Mouse (Mus musculus): ENCODE data around the gene Arid2.
A peak's percentile ranks its signal among the peaks of the same experiment; 100 is the strongest.
"Not testable (repeated sequence)": the region's sequence is repeated elsewhere in the genome, so short reads cannot be mapped to it uniquely, and the experiment has no call there.

Gene Arid2

DNA sequence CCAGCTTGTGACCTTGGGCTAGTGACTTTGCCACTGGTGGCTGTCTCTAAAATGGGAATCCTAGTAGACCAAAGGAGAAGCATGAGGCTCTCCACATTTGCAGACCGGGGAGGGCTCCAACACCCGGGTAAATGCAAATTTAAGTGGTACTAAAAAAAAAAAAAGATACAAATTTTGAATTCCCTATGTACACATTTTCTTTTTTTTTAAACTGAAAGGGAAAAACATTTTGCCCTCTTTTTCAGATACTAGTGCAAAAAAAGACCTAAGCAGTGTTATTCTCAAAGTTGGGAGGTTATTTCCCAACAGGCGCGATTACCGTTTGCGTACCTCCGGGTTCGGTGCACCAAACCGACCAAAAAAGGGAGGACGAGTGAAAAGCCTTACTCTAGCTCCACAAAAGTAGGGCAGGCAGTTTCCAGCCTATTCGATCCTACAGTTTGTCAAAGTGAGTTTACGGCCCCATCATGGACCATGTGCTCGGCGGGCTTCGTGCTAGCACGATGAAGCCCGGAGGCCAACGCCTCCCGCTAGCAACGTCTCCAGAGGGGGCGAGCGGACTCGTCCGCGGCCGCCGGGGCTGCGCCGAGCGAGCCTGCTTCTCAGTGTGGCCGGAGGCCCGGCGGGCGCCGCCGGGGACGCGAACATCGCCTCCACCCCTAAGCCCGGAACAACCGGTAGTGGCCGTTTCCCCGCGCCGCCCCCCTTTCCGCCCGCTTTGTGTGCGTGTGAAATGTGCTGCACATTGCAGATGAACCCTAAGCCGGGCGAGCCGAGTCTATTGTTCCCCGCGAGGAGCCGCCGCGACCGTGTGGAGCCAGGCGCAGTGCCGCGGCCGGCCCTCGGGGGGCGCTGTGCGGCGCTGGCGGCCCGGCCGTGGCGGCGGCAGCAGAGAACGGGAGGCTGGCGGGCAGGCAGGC, 1.0 kb upstream of the Arid2 start:
- no peak for DNase-seq (ENCODE audit: low read depth)

GRCm38 (mm10) chr15:96286935-96287292, 404 bp upstream of the Arid2 start:
- DNase-seq (ENCODE audit: low read depth), result no peak

- DNase-seq (ENCODE audit: low read depth), result no peak
Measured at GRCm38 (mm10) chr15:96287976-96288835, 888 bp downstream of the Arid2 start.

DNA sequence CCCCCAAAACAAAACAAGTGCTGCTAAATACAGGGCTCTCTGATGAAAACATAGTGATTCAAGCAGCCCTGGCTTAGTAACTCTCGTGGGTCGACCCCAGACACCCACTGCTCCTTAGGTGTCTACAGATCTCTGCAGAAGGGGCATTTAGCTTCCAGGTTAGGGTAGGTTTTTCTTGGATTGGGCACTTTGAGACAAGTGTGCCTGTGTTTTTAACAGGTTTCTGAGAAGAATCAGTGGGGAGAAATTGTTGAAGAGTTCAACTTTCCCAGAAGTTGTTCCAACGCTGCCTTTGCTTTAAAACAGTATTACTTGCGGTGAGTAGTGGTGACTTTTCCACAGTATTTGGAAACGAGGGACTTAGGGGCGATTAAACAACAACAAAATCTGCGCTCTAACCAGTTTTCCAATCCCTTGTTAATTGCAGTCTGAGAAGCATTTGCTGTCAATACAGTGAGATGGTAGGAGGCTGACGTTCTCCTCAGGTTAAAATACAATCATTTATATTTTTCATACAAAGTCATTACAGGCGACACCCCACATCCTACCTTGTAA, 1.6 kb downstream of the Arid2 start:
- DNase-seq (ENCODE audit: low read depth), result no peak

GRCm38 (mm10) chr15:96290001-96290400, 2.7 kb downstream of the Arid2 start:
- DNase-seq (ENCODE audit: low read depth), result no peak

DNA sequence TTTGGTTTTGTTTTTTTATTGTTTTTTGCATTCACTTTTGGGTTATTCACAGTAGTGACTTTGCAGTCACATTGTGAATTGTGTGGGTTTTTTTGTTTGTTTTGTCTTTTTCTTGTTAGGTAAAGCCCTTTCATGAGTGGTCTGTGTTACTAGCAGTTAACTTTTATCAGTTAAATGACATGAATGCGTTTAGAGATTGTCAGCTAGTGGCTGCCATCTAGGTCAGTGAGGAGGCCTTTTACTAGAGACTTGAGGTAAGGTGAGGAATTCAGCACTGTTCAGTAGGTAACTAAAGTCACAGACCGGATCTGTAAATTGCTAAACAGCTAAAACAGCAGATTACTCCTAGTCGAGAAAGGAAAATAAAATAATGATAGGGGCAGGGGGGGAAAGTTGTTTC, 6.1 kb downstream of the Arid2 start:
- DNase-seq (ENCODE audit: low read depth), result no peak

- DNase-seq (ENCODE audit: low read depth), result no peak
Measured at GRCm38 (mm10) chr15:96297078-96297590, 9.8 kb downstream of the Arid2 start.

GRCm38 (mm10) chr15:96297623-96298188, 10.4 kb downstream of the Arid2 start:
- no peak for DNase-seq (ENCODE audit: low read depth)

GRCm38 (mm10) chr15:96309310-96309709, 22.0 kb downstream of the Arid2 start:
- DNase-seq (ENCODE audit: low read depth), result no peak

DNA sequence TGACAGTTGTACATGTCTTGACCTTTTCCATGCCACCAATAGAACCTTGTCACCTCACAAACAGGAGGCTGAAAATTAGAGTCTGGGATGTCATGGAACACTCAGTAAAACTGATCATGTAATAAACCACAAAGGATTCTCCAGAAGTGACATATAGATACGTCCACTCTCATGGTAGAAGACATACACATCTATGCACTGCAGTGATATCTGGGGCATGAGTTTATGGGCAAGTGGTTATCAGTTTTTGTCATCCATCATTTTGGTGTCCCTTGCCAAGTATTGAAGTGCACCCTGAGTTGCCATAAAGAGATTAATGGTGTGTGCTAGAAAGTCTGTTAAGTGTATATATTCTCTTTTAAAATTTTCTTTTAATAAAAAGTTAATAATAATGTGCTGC, 25.6 kb downstream of the Arid2 start:
- DNase-seq (ENCODE audit: low read depth), result no peak

GRCm38 (mm10) chr15:96315664-96316063, 28.3 kb downstream of the Arid2 start:
- DNase-seq (ENCODE audit: low read depth), result no peak

DNA sequence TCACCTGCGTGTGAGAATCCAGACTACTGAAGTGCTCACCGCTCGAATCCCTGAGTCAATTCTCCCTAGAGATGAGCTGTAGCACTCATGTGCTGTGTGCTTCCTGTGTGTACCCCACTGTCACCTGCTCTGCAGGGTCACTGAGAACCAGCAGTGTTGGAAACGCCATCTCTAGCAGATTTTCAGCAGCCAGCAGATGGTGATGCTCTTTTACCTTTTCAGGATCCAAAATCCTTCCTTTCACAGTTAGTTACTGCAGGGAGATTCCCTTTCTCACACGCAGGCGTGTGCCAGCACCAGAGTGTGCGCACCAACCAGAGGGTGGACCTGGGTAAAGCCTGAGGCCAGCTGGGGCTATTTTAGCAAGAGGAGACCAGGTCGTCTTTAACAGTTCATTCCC, 32.0 kb downstream of the Arid2 start:
- no peak for DNase-seq (ENCODE audit: low read depth)

GRCm38 (mm10) chr15:96325726-96326328, 38.5 kb downstream of the Arid2 start:
- no peak for DNase-seq (ENCODE audit: low read depth)

DNA sequence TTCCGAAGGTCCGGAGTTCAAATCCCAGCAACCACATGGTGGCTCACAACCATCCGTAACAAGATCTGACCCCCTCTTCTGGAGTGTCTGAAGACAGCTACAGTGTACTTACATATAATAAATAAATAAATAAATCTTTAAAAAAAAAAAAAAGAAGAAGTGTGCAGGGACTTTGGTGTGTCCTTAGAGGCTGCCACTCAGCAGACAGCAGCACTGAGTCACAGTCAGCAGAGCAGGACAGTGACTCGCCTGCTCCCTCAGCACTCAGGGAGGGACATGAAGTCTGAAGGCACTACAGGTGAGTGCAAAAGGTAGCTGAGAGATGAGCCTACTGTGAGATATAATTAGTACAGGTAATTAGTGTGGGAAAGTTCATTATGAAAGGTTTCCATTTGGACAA, 41.4 kb downstream of the Arid2 start:
- not testable (repeated sequence) for DNase-seq (ENCODE audit: low read depth)

- no peak for DNase-seq (ENCODE audit: low read depth)
Measured at GRCm38 (mm10) chr15:96330536-96330935, 43.2 kb downstream of the Arid2 start.

GRCm38 (mm10) chr15:96332468-96333213, 45.3 kb downstream of the Arid2 start:
- no peak for DNase-seq (ENCODE audit: low read depth)

DNA sequence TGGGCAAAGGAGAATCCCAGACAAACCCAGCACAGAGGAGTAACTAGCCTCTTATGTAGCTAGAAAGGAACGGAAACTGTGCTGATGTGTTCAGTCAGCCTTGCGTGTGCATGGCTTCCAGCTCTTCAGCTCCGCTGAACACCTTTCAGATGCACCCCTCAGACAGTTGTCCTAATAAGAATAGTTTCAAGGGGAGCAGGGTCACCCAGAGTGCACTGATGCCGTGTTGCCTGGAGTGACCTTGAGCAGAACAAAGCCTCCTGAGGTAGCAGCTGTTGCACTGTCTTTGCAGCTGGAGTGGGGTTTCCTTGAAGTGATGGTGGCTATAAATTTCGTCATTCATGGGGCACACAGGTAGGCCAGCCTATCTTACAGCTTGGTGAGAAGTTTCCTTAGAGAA, 46.0 kb downstream of the Arid2 start:
- DNase-seq (ENCODE audit: low read depth), result no peak

- DNase-seq (ENCODE audit: low read depth), result no peak
Measured at GRCm38 (mm10) chr15:96340924-96341323, 53.6 kb downstream of the Arid2 start.

GRCm38 (mm10) chr15:96342097-96342496, 54.8 kb downstream of the Arid2 start:
- DNase-seq (ENCODE audit: low read depth), result no peak

GRCm38 (mm10) chr15:96342871-96343270, 55.6 kb downstream of the Arid2 start:
- peak; percentile 59 for DNase-seq (ENCODE audit: low read depth)

All from c-Kit-positive CD71-positive TER-119-negative erythroid progenitor cells, embryonic 14.5 days (primary cell).